Mouse (Mus musculus): ENCODE measurements around the gene Zfp982. TPM values are rescaled to one million over a fixed set of nuclear protein-coding genes. Genes with fewer than 3 reads are reported as not detected.
"Not testable (repeated sequence)": the region's sequence is repeated elsewhere in the genome, so short reads cannot be mapped to it uniquely, and the experiment has no call there.

Gene Zfp982
- total RNA-seq (2015; ENCODE audit: low replicate concordance) = 0.58 and 1.3 TPM in 2 replicates
- 2.8 TPM in 1 of 2 replicates, not detected in the other for total RNA-seq (2017; ENCODE audit: low replicate concordance)

- not testable (repeated sequence) for ATAC-seq (replicated peaks; ENCODE audit: low FRiP score, poor library complexity, severe bottlenecking)
These were observed at the start of gene Zfp982 for GRCm38 (mm10) chr4:147492117-147492516. Zfp982 (plus strand) TSS chr4:147492417.

- peak; percentile 52 for ATAC-seq (replicated peaks; ENCODE audit: low FRiP score, poor library complexity, severe bottlenecking)
These were observed 49.3 kb upstream of the Zfp982 start for GRCm38 (mm10) chr4:147442649-147443553.

GRCm38 (mm10) chr4:147443554-147443927 lies 48.7 kb upstream of the Zfp982 start:
- not testable (repeated sequence) for ATAC-seq (replicated peaks; ENCODE audit: low FRiP score, poor library complexity, severe bottlenecking)

GRCm38 (mm10) chr4:147445371-147445770 lies 46.8 kb upstream of the Zfp982 start:
- not testable (repeated sequence) for ATAC-seq (replicated peaks; ENCODE audit: low FRiP score, poor library complexity, severe bottlenecking)

GRCm38 (mm10) chr4:147448358-147448757 lies 43.9 kb upstream of the Zfp982 start:
- ATAC-seq (replicated peaks; ENCODE audit: low FRiP score, poor library complexity, severe bottlenecking) = no peak

GRCm38 (mm10) chr4:147449099-147449581 lies 43.1 kb upstream of the Zfp982 start:
- ATAC-seq (replicated peaks; ENCODE audit: low FRiP score, poor library complexity, severe bottlenecking) = 0 out of 2 replicates have a peak, but pooled peaks have one; percentile 39

- ATAC-seq (replicated peaks; ENCODE audit: low FRiP score, poor library complexity, severe bottlenecking) = not testable (repeated sequence)
These were observed 42.2 kb upstream of the Zfp982 start for GRCm38 (mm10) chr4:147449986-147450385.

- ATAC-seq (replicated peaks; ENCODE audit: low FRiP score, poor library complexity, severe bottlenecking) = not testable (repeated sequence)
These were observed 25.0 kb upstream of the Zfp982 start for GRCm38 (mm10) chr4:147467207-147467606.

- ATAC-seq (replicated peaks; ENCODE audit: low FRiP score, poor library complexity, severe bottlenecking) = not testable (repeated sequence)
These were observed 6.8 kb downstream of the Zfp982 start for GRCm38 (mm10) chr4:147498772-147499613.

GRCm38 (mm10) chr4:147509174-147509573 lies 17.0 kb downstream of the Zfp982 start:
- no peak for ATAC-seq (replicated peaks; ENCODE audit: low FRiP score, poor library complexity, severe bottlenecking)

- no peak for ATAC-seq (replicated peaks; ENCODE audit: low FRiP score, poor library complexity, severe bottlenecking)
These were observed 26.8 kb downstream of the Zfp982 start for GRCm38 (mm10) chr4:147518981-147519380.

- no peak for ATAC-seq (replicated peaks; ENCODE audit: low FRiP score, poor library complexity, severe bottlenecking)
These were observed 27.9 kb downstream of the Zfp982 start for GRCm38 (mm10) chr4:147520100-147520499.

- no peak for ATAC-seq (replicated peaks; ENCODE audit: low FRiP score, poor library complexity, severe bottlenecking)
These were observed 32.9 kb downstream of the Zfp982 start for GRCm38 (mm10) chr4:147525125-147525524.

GRCm38 (mm10) chr4:147530366-147530765 lies 38.1 kb downstream of the Zfp982 start:
- no peak for ATAC-seq (replicated peaks; ENCODE audit: low FRiP score, poor library complexity, severe bottlenecking)

- ATAC-seq (replicated peaks; ENCODE audit: low FRiP score, poor library complexity, severe bottlenecking) = not testable (repeated sequence)
These were observed 43.7 kb downstream of the Zfp982 start for GRCm38 (mm10) chr4:147535916-147536315.

GRCm38 (mm10) chr4:147537702-147538101 lies 45.5 kb downstream of the Zfp982 start:
- ATAC-seq (replicated peaks; ENCODE audit: low FRiP score, poor library complexity, severe bottlenecking) = no peak

GRCm38 (mm10) chr4:147539918-147540317 lies 47.7 kb downstream of the Zfp982 start, which contains the start of gene Gm16503:
Gm16503 (plus strand) TSS chr4:147540218.
- ATAC-seq (replicated peaks; ENCODE audit: low FRiP score, poor library complexity, severe bottlenecking) = not testable (repeated sequence)

- no peak for ATAC-seq (replicated peaks; ENCODE audit: low FRiP score, poor library complexity, severe bottlenecking)
These were observed 48.9 kb downstream of the Zfp982 start for GRCm38 (mm10) chr4:147541105-147541504.

- ATAC-seq (replicated peaks; ENCODE audit: low FRiP score, poor library complexity, severe bottlenecking) = not testable (repeated sequence)
These were observed 60.9 kb downstream of the Zfp982 start, which contains the start of gene Zfp985 for GRCm38 (mm10) chr4:147553071-147553470. Zfp985 (plus strand) TSS chr4:147553277.

- not testable (repeated sequence) for ATAC-seq (replicated peaks; ENCODE audit: low FRiP score, poor library complexity, severe bottlenecking)
These were observed 62.1 kb downstream of the Zfp982 start for GRCm38 (mm10) chr4:147554361-147554760.

All from erythroblast, adult 5-6 weeks (primary cell).